Mouse (Mus musculus): Measurements from ENCODE around the gene Pde10a. TPM values are rescaled to one million over a fixed set of nuclear protein-coding genes. Genes with fewer than 3 reads are reported as not detected.

Pde10a gene
- polyA plus RNA-seq, 1 experiment from 2014 or later = 3.5 TPM

DNA sequence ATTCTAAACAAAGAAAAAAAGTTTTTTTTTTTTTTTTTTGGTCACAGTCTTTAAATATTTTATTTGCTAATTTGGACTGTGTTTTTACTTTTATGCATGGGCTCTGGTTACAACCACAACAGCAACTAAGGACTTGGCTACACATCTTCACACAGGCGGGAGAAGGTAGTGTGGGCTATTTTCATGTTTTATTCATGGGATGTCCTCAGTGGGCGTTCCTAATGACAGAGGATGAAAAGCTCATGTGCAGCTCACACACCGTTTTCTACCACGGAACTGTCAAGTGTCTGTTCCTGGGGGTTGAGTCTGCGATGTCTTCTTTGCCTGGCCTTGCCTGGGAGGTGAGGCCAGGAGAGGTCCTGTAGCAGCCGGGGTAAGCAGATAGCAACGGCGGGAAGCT, 315.9 kb downstream of the Pde10a start:
- Histone ChIP-seq H3K4me3 (no peak overlapping the region), H3K27ac (no peak overlapping the region), H3K27me3 (ENCODE audit: insufficient read depth, poor library complexity, severe bottlenecking) (no peaks in the 10 kb centered on the region), H3K9me3 (no peaks in the 10 kb centered on the region), H3K36me3 (no peaks in the 10 kb centered on the region), H3K4me1 (peaks cover 7% of the 10 kb centered on the region; the same call in 1 of the 2 replicates)
- 76% methylated on average over 8 of the region's 8 CpGs for WGBS
- no peak for DNase-seq (ENCODE audit: low spot score)

DNA sequence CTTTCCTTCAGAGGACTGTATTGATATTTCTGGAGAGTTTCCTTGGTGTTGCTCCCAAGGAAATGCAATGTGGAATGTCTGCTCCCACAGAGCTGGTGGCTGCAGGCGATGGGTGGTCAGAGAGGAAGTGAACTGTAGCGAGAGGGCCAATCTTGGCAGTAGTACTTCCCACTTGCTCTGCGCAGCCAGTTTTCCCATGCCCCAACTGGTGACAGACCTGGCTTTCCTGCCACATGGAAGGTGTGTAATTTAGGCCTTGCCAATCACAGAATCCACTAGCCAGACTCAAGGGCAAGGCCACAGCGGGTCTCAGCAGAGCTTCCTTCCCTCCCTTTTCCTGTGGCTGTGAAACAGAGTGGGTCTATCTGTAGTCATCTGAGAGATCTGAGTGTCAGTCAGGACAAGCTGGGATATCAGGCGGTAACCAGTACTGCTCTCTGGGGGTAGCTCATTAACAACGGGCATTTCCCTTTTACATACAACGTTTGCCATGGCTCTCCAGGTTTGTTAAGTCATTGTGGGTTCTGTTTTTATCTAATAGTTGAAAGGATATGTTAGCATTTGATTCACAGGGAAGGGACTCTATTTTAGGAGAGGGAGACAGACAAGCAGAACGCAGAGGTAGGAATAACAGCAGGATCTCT, 316.8 kb downstream of the Pde10a start:
- DNase-seq (ENCODE audit: low spot score) = no peak
- Histone ChIP-seq H3K27ac (no peak overlapping the region), H3K9me3 (no peaks in the 10 kb centered on the region), H3K4me3 (no peak overlapping the region), H3K4me1 (peaks cover 7% of the 10 kb centered on the region; the same call in 1 of the 2 replicates), H3K36me3 (no peaks in the 10 kb centered on the region), H3K27me3 (ENCODE audit: insufficient read depth, poor library complexity, severe bottlenecking) (no peaks in the 10 kb centered on the region)
- WGBS = 63% methylated on average over 8 of the region's 8 CpGs

DNA sequence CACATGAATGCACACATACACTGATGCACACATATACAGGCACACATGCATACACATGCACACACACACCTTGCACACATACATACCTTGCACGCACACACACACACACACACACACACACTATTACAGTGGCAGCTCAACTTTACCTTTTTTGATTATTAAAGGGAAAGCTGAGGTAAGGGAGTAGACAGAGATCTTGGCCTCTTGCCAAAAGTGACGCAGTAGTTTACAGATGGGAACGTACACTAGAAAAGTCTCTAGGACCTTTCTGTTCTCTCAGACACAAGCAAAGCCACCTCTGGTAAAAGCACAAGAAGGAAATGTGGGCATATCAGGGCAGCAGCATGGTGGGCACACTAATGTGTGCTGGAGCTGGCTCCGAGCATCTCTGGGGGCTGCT, 317.5 kb downstream of the Pde10a start:
- no peaks in the 10 kb centered on the region for H3K9me3 ChIP-seq
- H3K36me3 ChIP-seq = no peaks in the 10 kb centered on the region
- DNase-seq (ENCODE audit: low spot score) = no peak
- H3K27ac ChIP-seq = no peak overlapping the region
- H3K4me3 ChIP-seq = no peak overlapping the region
- peaks cover 7% of the 10 kb centered on the region; the same call in 1 of the 2 replicates for H3K4me1 ChIP-seq
- no peaks in the 10 kb centered on the region; the same call in 1 of the 2 replicates for H3K27me3 ChIP-seq (ENCODE audit: insufficient read depth, poor library complexity, severe bottlenecking)
- WGBS = 68% methylated on average over 4 of the region's 4 CpGs

DNA sequence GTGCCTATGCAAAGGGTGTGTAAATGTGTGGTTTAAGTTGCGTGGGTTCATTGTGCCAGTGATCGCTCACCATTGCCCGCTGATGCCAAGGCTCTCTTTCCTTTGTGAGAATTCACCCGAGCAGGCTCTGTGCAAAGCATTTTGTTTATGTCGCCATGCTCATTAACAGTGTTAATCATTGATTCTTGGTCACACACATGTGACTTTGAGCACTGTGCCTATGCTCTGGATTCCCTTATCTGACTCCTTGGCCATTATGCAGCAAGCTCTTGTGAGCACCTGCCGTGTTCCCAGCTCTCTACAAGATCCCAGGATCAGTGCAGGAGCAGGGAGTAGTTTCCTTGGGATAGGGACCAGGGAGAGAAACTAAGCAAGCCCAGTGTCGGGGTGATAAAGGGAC, 318.8 kb downstream of the Pde10a start:
- no peak overlapping the region for H3K27ac ChIP-seq
- H3K4me3 ChIP-seq = no peak overlapping the region
- H3K4me1 ChIP-seq = peaks cover 7% of the 10 kb centered on the region; the same call in 1 of the 2 replicates
- no peaks in the 10 kb centered on the region for H3K9me3 ChIP-seq
- 84% methylated on average over 7 of the region's 7 CpGs for WGBS
- DNase-seq (ENCODE audit: low spot score) = no peak
- no peaks in the 10 kb centered on the region; the same call in 1 of the 2 replicates for H3K27me3 ChIP-seq (ENCODE audit: insufficient read depth, poor library complexity, severe bottlenecking)
- no peaks in the 10 kb centered on the region for H3K36me3 ChIP-seq

DNA sequence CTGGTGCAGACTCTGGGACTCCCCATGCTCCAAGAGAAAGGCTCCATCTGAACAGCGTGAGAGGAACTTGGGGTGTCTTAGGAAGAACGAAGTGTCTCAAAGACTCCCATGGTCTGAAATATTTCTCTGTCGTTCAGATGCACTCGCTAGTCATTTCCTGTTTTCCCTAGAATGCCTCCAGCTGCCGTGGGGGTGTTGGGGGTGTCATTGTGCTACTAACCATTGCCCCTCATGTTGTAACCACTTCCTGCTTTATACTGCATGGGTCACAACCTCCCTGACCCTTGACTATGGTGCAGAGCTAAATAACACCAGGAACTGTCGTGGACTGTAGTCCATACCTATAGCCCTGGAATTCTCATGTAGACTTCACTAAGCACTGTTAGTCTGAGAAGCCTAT, 321.3 kb downstream of the Pde10a start:
- no peaks in the 10 kb centered on the region for H3K9me3 ChIP-seq
- DNase-seq (ENCODE audit: low spot score) = no peak
- WGBS = 59% methylated on average over 6 of the region's 6 CpGs
- no peaks in the 10 kb centered on the region for H3K36me3 ChIP-seq
- no peaks in the 10 kb centered on the region for H3K4me1 ChIP-seq
- H3K27ac ChIP-seq = no peak overlapping the region
- H3K27me3 ChIP-seq (ENCODE audit: insufficient read depth, poor library complexity, severe bottlenecking) = peaks cover 7% of the 10 kb centered on the region; the same call in 1 of the 2 replicates
- no peak overlapping the region for H3K4me3 ChIP-seq

DNA sequence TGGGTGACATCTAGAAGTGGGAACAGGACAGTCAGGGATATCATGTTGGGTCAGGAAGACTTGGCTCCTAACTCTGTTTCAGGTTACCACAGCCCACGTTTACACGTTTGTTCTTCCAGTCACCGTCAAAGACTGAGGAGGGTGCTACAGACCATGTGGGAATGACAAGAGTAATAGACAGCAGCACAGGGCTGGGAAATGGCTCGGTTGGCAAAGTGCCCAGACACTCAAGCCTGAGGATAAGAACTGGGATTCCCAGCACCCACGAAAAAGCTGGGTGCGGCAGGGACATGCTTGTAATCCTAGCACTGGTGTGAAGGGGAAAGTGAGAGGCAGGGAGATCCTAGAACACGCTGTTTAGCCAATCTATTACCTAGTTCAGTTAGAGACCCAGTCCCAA, 322.4 kb downstream of the Pde10a start:
- Histone ChIP-seq H3K4me3 (no peak overlapping the region), H3K27me3 (ENCODE audit: insufficient read depth, poor library complexity, severe bottlenecking) (peaks cover 7% of the 10 kb centered on the region; the same call in 1 of the 2 replicates), H3K36me3 (no peaks in the 10 kb centered on the region), H3K27ac (no peak overlapping the region), H3K9me3 (no peaks in the 10 kb centered on the region), H3K4me1 (no peaks in the 10 kb centered on the region)
- 69% methylated on average over 7 of the region's 7 CpGs for WGBS
- DNase-seq (ENCODE audit: low spot score) = no peak

DNA sequence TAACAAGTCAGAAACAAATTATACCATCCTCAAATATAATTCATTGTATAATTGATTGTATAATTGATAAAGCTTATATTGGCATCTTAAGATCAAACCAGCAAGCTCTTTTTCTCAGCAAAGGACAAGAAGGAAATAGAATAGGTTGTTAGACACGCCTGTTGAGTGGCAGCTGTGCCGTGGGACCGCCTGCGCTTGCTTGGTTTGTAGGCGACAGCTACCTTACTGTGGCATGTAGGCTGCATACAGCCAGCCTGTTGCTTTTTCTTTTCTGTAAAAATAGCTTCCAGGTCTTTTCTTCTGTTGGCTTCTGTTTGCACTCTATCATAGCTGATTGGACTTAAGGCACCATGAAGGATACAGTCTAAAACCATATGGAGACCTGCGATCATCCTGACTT, 326.7 kb downstream of the Pde10a start:
- no peaks in the 10 kb centered on the region for H3K36me3 ChIP-seq
- no peak overlapping the region for H3K4me3 ChIP-seq
- no peak overlapping the region for H3K27ac ChIP-seq
- peaks cover 7% of the 10 kb centered on the region; the same call in 1 of the 2 replicates for H3K27me3 ChIP-seq (ENCODE audit: insufficient read depth, poor library complexity, severe bottlenecking)
- WGBS = 91% methylated on average over 6 of the region's 6 CpGs
- H3K9me3 ChIP-seq = no peaks in the 10 kb centered on the region
- peaks cover 11% of the 10 kb centered on the region for H3K4me1 ChIP-seq
- no peak for DNase-seq (ENCODE audit: low spot score)

DNA sequence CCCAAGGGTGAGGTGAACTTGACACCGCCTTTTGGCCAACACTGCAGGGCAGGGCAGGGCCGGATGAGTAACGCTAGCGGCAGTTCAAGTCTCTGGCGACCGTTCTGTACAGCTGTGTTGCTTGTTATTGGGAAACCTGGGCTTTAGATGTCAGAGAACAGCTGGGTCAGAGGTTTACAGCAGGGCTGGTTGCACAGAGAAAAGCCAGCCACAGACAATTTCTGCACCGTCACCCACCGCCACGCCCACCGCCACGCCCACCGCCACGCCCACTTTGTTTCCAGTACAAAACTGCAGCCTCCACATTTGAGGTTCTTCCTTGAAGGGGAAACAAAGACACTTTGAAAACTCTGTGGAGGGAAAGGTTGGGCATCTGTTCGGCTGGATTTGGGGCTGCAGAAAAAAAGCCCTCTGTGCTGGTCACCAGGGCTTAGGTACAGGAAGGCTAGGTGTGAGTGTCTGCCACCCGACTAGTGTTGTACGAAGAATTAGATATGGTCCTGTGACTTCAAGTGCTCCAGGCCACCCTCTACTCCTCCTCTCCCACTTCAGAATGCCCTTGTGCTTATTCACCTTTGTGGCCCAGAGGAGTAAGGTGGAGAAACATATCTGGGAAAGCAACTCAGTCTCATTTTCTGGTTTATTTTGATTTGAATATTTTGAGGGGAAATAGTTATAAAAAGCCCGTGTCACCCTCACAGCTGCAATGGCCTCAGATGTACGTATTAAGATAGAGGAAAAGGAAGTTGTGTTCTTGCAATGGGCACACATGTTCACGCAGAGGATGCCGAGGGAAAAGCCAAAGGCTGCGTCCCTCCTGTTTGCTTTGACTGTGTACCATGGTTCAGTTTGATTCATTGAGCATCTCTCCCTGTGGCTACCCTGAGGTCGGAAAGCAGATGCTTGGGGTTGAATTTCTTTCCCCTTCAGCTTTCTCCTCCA, 331.5 kb downstream of the Pde10a start:
- 43% methylated on average over 22 of the region's 22 CpGs for WGBS
- DNase-seq (ENCODE audit: low spot score) = peak; percentile 90
- no peaks in the 10 kb centered on the region for H3K9me3 ChIP-seq
- peaks cover 4% of the 10 kb centered on the region; the same call in 1 of the 2 replicates for H3K27me3 ChIP-seq (ENCODE audit: insufficient read depth, poor library complexity, severe bottlenecking)
- no peaks in the 10 kb centered on the region for H3K36me3 ChIP-seq
- peaks cover 11% of the 10 kb centered on the region for H3K4me1 ChIP-seq
- H3K4me3 ChIP-seq = peak overlapping the region; percentile 50
- no peak overlapping the region for H3K27ac ChIP-seq

DNA sequence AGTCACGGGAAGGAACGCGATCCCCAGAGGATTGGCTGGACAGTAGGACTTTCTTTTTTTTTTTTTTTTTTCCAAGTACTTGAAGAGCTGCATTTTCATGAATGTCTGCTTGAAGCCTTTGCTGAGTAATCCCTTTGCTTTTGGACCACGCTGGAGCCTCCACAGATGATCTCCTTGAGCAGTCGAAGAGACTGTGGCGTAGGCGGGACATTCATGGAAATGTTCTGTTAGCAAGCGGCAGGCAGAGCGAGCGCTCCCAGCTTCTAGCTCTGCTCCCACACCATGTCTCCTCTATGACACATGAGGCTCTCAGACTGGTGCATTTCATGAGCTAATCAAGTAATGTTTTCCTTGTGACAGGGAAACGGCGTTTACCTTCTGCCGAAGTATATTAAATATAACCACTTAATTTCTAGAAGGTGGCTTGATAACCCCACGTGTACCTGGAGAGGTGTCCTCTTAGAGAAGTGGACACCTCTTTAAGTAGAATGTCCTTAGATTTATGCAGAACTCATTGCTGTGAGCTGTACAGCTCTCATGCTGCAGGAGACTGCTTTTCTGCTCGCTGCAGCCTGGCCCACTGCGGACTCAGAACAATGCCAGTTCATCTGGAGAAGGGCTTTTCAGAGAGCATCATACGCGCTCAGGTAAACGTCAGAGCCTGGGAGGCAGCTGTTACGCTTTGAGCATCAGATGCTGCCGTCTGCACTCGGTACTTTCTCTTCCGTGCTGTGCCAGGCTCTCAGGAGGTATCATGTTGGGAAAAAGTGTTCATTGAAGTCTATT, 333.7 kb downstream of the Pde10a start:
- WGBS = 83% methylated on average over 23 of the region's 23 CpGs
- Histone ChIP-seq H3K4me1 (peaks cover 11% of the 10 kb centered on the region), H3K4me3 (no peak overlapping the region), H3K9me3 (no peaks in the 10 kb centered on the region), H3K36me3 (no peaks in the 10 kb centered on the region), H3K27me3 (ENCODE audit: insufficient read depth, poor library complexity, severe bottlenecking) (peaks cover 4% of the 10 kb centered on the region), H3K27ac (no peak overlapping the region)
- no peak for DNase-seq (ENCODE audit: low spot score)

DNA sequence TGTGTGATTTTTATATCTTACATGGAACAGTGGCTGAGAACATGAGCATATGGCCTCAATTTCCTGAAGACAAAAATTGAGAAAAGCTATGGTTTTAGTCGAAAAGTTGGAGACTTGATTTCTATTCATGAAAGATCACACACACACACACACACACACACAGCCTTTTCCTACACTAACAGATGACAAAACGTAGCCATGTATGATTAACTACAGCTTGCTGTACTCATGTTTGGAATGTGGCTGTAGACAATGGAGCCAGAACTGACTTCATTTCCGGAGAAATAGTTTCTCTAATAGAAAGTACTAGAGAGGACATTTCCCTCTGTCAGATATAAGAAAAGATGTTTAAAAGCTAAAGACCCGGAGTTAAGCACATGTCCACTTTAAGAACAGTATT, 334.3 kb downstream of the Pde10a start:
- Histone ChIP-seq H3K9me3 (no peaks in the 10 kb centered on the region), H3K36me3 (no peaks in the 10 kb centered on the region), H3K27ac (no peak overlapping the region), H3K4me1 (peaks cover 11% of the 10 kb centered on the region), H3K4me3 (no peak overlapping the region), H3K27me3 (ENCODE audit: insufficient read depth, poor library complexity, severe bottlenecking) (peaks cover 4% of the 10 kb centered on the region)
- WGBS = 70% methylated on average over 4 of the region's 4 CpGs
- DNase-seq (ENCODE audit: low spot score) = no peak

DNA sequence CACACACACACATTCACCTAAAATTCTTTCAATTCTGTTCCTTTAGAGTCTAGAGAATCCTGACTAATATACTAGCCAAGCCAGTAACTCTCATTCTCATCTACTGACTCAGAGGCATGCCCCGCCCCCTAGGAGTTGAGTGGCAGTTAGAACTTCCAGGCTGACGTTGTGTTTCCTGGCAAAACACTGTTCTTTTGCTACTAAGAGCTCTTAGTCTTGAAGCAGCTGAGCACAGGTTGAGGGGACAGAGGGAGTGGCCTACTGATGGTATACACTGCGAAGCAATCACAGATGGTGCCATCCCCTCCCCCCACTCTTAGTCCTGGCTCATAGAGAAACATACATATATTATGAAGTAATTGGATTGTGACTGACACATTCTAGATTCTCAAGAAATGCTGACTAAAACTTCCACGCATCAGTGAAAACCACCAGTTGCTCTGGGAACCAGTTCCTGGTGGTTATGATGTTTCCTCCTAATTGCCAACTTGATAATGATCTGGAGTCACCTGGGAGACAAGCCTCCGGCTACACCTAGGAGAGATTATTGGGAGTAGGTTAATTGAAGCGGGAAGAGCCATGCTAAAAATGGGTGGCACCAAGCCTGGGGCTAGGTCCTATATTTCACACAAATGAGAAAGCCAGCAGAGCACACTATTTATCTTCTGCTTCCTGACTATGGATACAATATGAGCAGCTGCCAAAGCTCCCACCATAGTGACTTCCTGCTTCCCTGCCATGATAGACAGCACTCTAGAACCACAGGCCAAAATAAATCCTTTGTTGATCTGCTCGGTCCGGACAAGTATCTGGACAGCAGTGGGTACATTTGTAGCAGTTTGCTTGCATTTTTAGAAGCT, 339.7 kb downstream of the Pde10a start:
- no peak for DNase-seq (ENCODE audit: low spot score)

More for the DNA sequence above, 339.7 kb downstream of the Pde10a start:
- Histone ChIP-seq H3K36me3 (no peaks in the 10 kb centered on the region), H3K4me1 (peaks cover 10% of the 10 kb centered on the region), H3K4me3 (no peak overlapping the region), H3K9me3 (no peaks in the 10 kb centered on the region), H3K27me3 (ENCODE audit: insufficient read depth, poor library complexity, severe bottlenecking) (peaks cover 5% of the 10 kb centered on the region; the same call in 1 of the 2 replicates), H3K27ac (no peak overlapping the region)
- 78% methylated on average over 8 of the region's 8 CpGs for WGBS
